ENCODE assay signal across 32 mouse cellular contexts in the genomic region with DNA sequence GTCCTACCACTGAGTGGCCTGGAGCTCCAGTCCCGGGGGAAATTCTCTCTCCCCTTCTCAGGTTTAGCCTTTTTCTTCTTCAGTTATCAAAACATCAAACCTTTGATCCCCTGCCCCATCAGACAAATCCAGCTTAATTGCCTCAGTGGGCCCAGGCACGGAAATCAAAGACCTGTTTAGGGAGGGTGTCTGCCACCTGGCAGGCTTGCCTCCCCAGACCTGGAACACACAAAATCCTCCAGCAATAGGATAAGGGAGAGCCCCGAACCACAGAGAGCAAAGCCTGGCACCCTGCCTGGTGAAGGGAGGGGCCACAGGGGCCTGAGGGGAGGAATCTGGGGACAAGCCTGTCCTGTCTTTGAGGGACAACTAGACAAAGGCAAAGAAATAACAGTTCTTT. TPM values are rescaled to one million over a fixed set of nuclear protein-coding genes. Genes with fewer than 3 reads are reported as not detected.
DNase-seq lines count a peak whose midpoint lies in the region; ATAC-seq lines count a peak whose summit lies in the region.
"Had no signal": no experiment of that assay in that cellular context is flagged by ENCODE, and none has a peak within 500 bp of the region (broad histone marks: within the 10 kb centered on the region; RNA-seq: fewer than 3 reads in every experiment).

No protein-coding gene starts in this region.

- no peaks in the 10 kb centered on the region for H3K9me3 ChIP-seq in forebrain, embryonic 10.5 days
- no peaks in the 10 kb centered on the region for H3K9me3 ChIP-seq in forebrain, embryonic 11.5 days (ENCODE audit: control insufficient read depth, low read length)
- H3K9me3 ChIP-seq in hindbrain, embryonic 10.5 days = no peaks in the 10 kb centered on the region
- H3K9me3 ChIP-seq in hindbrain, embryonic 11.5 days (ENCODE audit: control insufficient read depth, low read length) = no peaks in the 10 kb centered on the region
- H3K9me3 ChIP-seq in midbrain, embryonic 14.5 days (ENCODE audit: control insufficient read depth, low read length) = no peaks in the 10 kb centered on the region
- H3K9me3 ChIP-seq in midbrain, embryonic 11.5 days (ENCODE audit: control insufficient read depth, low read length) = no peaks in the 10 kb centered on the region
- H3K9me3 ChIP-seq in embryonic facial prominence, embryonic 14.5 days (ENCODE audit: control insufficient read depth, low read length) = no peaks in the 10 kb centered on the region
- H3K9me3 ChIP-seq: embryonic facial prominence, embryonic 12.5 days; embryonic facial prominence, embryonic 15.5 days had no signal

- no peaks in the 10 kb centered on the region for H3K27me3 ChIP-seq in forebrain, embryonic 10.5 days (ENCODE audit: poor library complexity, severe bottlenecking)
- H3K27me3 ChIP-seq in forebrain, embryonic 11.5 days (ENCODE audit: control insufficient read depth, insufficient read depth, low read length) = no peaks in the 10 kb centered on the region
- H3K27me3 ChIP-seq in hindbrain, embryonic 10.5 days (ENCODE audit: insufficient read depth, poor library complexity, severe bottlenecking) = no peaks in the 10 kb centered on the region
- H3K27me3 ChIP-seq in hindbrain, embryonic 11.5 days (ENCODE audit: control insufficient read depth, insufficient read depth, low read length) = no peaks in the 10 kb centered on the region
- no peaks in the 10 kb centered on the region for H3K27me3 ChIP-seq in midbrain, embryonic 14.5 days (ENCODE audit: control insufficient read depth, insufficient read depth, low read length)
- H3K27me3 ChIP-seq in midbrain, embryonic 11.5 days (ENCODE audit: control insufficient read depth, insufficient read depth, low read length) = no peaks in the 10 kb centered on the region; the same call in 1 of the 2 replicates
- H3K27me3 ChIP-seq in embryonic facial prominence, embryonic 14.5 days (replicated peaks; ENCODE audit: control insufficient read depth, insufficient read depth, low read length) = no peaks in the 10 kb centered on the region
- H3K27me3 ChIP-seq: CH12.LX; embryonic facial prominence, embryonic 12.5 days; embryonic facial prominence, embryonic 15.5 days; Patski had no signal

- ATAC-seq in forebrain, embryonic 11.5 days (replicated peaks; ENCODE audit: low FRiP score) = no peak
- no peak for ATAC-seq in hindbrain, embryonic 11.5 days (ENCODE audit: low FRiP score)
- no peak for ATAC-seq in midbrain, embryonic 14.5 days (ENCODE audit: low FRiP score, low TSS enrichment)
- ATAC-seq in midbrain, embryonic 11.5 days (ENCODE audit: low FRiP score) = no peak
- peak; percentile 70; the same call in 1 of the 2 replicates for ATAC-seq in embryonic facial prominence, embryonic 14.5 days (ENCODE audit: low read depth)
- no peak for ATAC-seq in granulocyte monocyte progenitor cell, adult 5-6 weeks (replicated peaks; ENCODE audit: poor library complexity, severe bottlenecking)
- ATAC-seq: activated CD4-positive, CD25-positive, alpha-beta regulatory T cell, adult 4 months; CD4-positive, CD25-positive, alpha-beta regulatory T cell, adult 4 months; forebrain, embryonic 14.5 days; forebrain, embryonic 16.5 days; Patski had no signal

- H3K36me3 ChIP-seq in forebrain, embryonic 10.5 days (replicated peaks) = no peaks in the 10 kb centered on the region
- no peaks in the 10 kb centered on the region for H3K36me3 ChIP-seq in forebrain, embryonic 11.5 days (ENCODE audit: control insufficient read depth, insufficient read depth, low read length)
- H3K36me3 ChIP-seq in hindbrain, embryonic 10.5 days = no peaks in the 10 kb centered on the region
- H3K36me3 ChIP-seq in hindbrain, embryonic 11.5 days (ENCODE audit: control insufficient read depth, insufficient read depth, low read length) = no peaks in the 10 kb centered on the region
- H3K36me3 ChIP-seq in midbrain, embryonic 14.5 days (ENCODE audit: control insufficient read depth, insufficient read depth, low read length) = no peaks in the 10 kb centered on the region
- no peaks in the 10 kb centered on the region for H3K36me3 ChIP-seq in midbrain, embryonic 11.5 days (ENCODE audit: control insufficient read depth, insufficient read depth, low read length)
- H3K36me3 ChIP-seq in embryonic facial prominence, embryonic 14.5 days (ENCODE audit: control insufficient read depth, insufficient read depth, low read length) = no peaks in the 10 kb centered on the region
- H3K36me3 ChIP-seq: embryonic facial prominence, embryonic 12.5 days; embryonic facial prominence, embryonic 15.5 days; G1E had no signal

- no peak overlapping the region for H3K9ac ChIP-seq in forebrain, embryonic 11.5 days (ENCODE audit: low read length)
- H3K9ac ChIP-seq in hindbrain, embryonic 11.5 days (ENCODE audit: low read depth, low read length) = no peak overlapping the region
- H3K9ac ChIP-seq in midbrain, embryonic 14.5 days (replicated peaks; ENCODE audit: low read length) = no peak overlapping the region
- no peak overlapping the region for H3K9ac ChIP-seq in midbrain, embryonic 11.5 days (ENCODE audit: low read length)
- no peak overlapping the region for H3K9ac ChIP-seq in embryonic facial prominence, embryonic 14.5 days (ENCODE audit: low read depth, low read length)
- H3K9ac ChIP-seq: embryonic facial prominence, embryonic 12.5 days; embryonic facial prominence, embryonic 15.5 days had no signal

- no peak for DNase-seq in forebrain, embryonic 10.5 days (ENCODE audit: extremely low spot score, low spot score)
- no peak for DNase-seq in forebrain, embryonic 11.5 days (ENCODE audit: low spot score)
- no peak for DNase-seq in hindbrain, embryonic 10.5 days (ENCODE audit: low spot score)
- no peak for DNase-seq in hindbrain, embryonic 11.5 days (ENCODE audit: low spot score)
- DNase-seq in midbrain, embryonic 14.5 days = peak; percentile 32
- DNase-seq in midbrain, embryonic 11.5 days (ENCODE audit: low spot score, missing footprints) = no peak
- DNase-seq in embryonic facial prominence, embryonic 14.5 days (ENCODE audit: low spot score) = peak; percentile 55
- DNase-seq: adrenal gland, adult 8-10 months; adrenal gland, postnatal 14 days; adrenal gland, postnatal 36 days; B cell, adult 2 months; cerebellum, adult 11 months; cerebellum, adult 18-20 months; cerebellum, adult 8-10 months; cerebellum, adult 9-11 months; cerebellum, postnatal 14 days; cerebellum, postnatal 36 days; embryo, embryonic 11 days had no signal

- 4% methylated on average over 3 of the region's 3 CpGs for WGBS in forebrain, embryonic 10.5 days
- 7% methylated on average over 3 of the region's 3 CpGs for WGBS in forebrain, embryonic 11.5 days
- WGBS in hindbrain, embryonic 10.5 days = 22% methylated on average over 3 of the region's 3 CpGs
- 17% methylated on average over 3 of the region's 3 CpGs for WGBS in hindbrain, embryonic 11.5 days
- 5% methylated on average over 3 of the region's 3 CpGs for WGBS in midbrain, embryonic 14.5 days
- 5% methylated on average over 3 of the region's 3 CpGs for WGBS in midbrain, embryonic 11.5 days
- 8% methylated on average over 3 of the region's 3 CpGs for WGBS in embryonic facial prominence, embryonic 14.5 days

- H3K27ac ChIP-seq in forebrain, embryonic 10.5 days = peak overlapping the region; percentile 40
- no peak overlapping the region for H3K27ac ChIP-seq in forebrain, embryonic 11.5 days (ENCODE audit: low read depth, low read length)
- peak overlapping the region; percentile 23; the same call in 1 of the 2 replicates for H3K27ac ChIP-seq in hindbrain, embryonic 10.5 days
- no peak overlapping the region for H3K27ac ChIP-seq in hindbrain, embryonic 11.5 days (ENCODE audit: low read depth, low read length)
- H3K27ac ChIP-seq in midbrain, embryonic 14.5 days (replicated peaks; ENCODE audit: low read depth, low read length) = no peak overlapping the region
- no peak overlapping the region for H3K27ac ChIP-seq in midbrain, embryonic 11.5 days (ENCODE audit: low read depth, low read length)
- no peak overlapping the region for H3K27ac ChIP-seq in embryonic facial prominence, embryonic 14.5 days (replicated peaks; ENCODE audit: low read depth, low read length)
- H3K27ac ChIP-seq: embryonic facial prominence, embryonic 12.5 days; embryonic facial prominence, embryonic 15.5 days had no signal

- H3K4me1 ChIP-seq in forebrain, embryonic 10.5 days = peaks cover 38% of the 10 kb centered on the region
- H3K4me1 ChIP-seq in forebrain, embryonic 11.5 days (replicated peaks; ENCODE audit: control insufficient read depth, insufficient read depth, low read length) = peaks cover 6% of the 10 kb centered on the region
- H3K4me1 ChIP-seq in hindbrain, embryonic 10.5 days (replicated peaks) = peaks cover 34% of the 10 kb centered on the region
- 0 out of 2 replicates have a peak, but pooled peaks cover 5% of the 10 kb centered on the region for H3K4me1 ChIP-seq in hindbrain, embryonic 11.5 days (replicated peaks; ENCODE audit: control insufficient read depth, insufficient read depth, low read length)
- no peaks in the 10 kb centered on the region for H3K4me1 ChIP-seq in midbrain, embryonic 14.5 days (ENCODE audit: control insufficient read depth, insufficient read depth, low read length)
- H3K4me1 ChIP-seq in midbrain, embryonic 11.5 days (ENCODE audit: control insufficient read depth, insufficient read depth, low read length) = peaks cover 10% of the 10 kb centered on the region; the same call in 1 of the 2 replicates
- H3K4me1 ChIP-seq in embryonic facial prominence, embryonic 14.5 days (ENCODE audit: control insufficient read depth, insufficient read depth, low read length) = peaks cover 5% of the 10 kb centered on the region; the same call in 1 of the 2 replicates
- H3K4me1 ChIP-seq: embryonic facial prominence, embryonic 15.5 days had no signal

- no peak overlapping the region for H3K4me3 ChIP-seq in forebrain, embryonic 10.5 days
- H3K4me3 ChIP-seq in forebrain, embryonic 11.5 days (ENCODE audit: low read depth, low read length) = no peak overlapping the region
- no peak overlapping the region for H3K4me3 ChIP-seq in hindbrain, embryonic 10.5 days
- no peak overlapping the region for H3K4me3 ChIP-seq in hindbrain, embryonic 11.5 days (ENCODE audit: low read depth, low read length)
- H3K4me3 ChIP-seq in midbrain, embryonic 14.5 days (replicated peaks; ENCODE audit: low read depth, low read length) = no peak overlapping the region
- no peak overlapping the region for H3K4me3 ChIP-seq in midbrain, embryonic 11.5 days (ENCODE audit: low read depth, low read length)
- no peak overlapping the region for H3K4me3 ChIP-seq in embryonic facial prominence, embryonic 14.5 days (ENCODE audit: low read depth, low read length)
- H3K4me3 ChIP-seq: embryonic facial prominence, embryonic 12.5 days; embryonic facial prominence, embryonic 15.5 days; erythroblast, embryonic 14.5 days had no signal

- no peak overlapping the region for H3K4me2 ChIP-seq in forebrain, embryonic 11.5 days (ENCODE audit: low read depth, low read length, severe bottlenecking)
- H3K4me2 ChIP-seq in hindbrain, embryonic 11.5 days (replicated peaks; ENCODE audit: low read depth, low read length) = no peak overlapping the region
- no peak overlapping the region for H3K4me2 ChIP-seq in midbrain, embryonic 14.5 days (ENCODE audit: low read length)
- H3K4me2 ChIP-seq in midbrain, embryonic 11.5 days = no peak overlapping the region
- no peak overlapping the region for H3K4me2 ChIP-seq in embryonic facial prominence, embryonic 14.5 days (ENCODE audit: low read depth, low read length)
- H3K4me2 ChIP-seq: embryonic facial prominence, embryonic 12.5 days; embryonic facial prominence, embryonic 15.5 days had no signal

RNA-seq across cellular contexts. Expression of a gene that starts 9.1 kb away (rescaled TPM):
- polyA plus RNA-seq in forebrain, embryonic 10.5 days (2016; fragmentation: Nextera tagmentation; extraction: Ambion mirVana) = not detected in 2 replicates
- not detected in 2 replicates for polyA plus RNA-seq in forebrain, embryonic 11.5 days (2014; fragmentation: Nextera tagmentation; extraction: Ambion mirVana)
- polyA plus RNA-seq in hindbrain, embryonic 10.5 days (2016; fragmentation: Nextera tagmentation; extraction: Ambion mirVana) = not detected in 2 replicates
- not detected in 2 replicates for polyA plus RNA-seq in hindbrain, embryonic 11.5 days (2014; fragmentation: Nextera tagmentation; extraction: Ambion mirVana)
- not detected in 2 replicates for polyA plus RNA-seq in midbrain, embryonic 14.5 days (2014; fragmentation: Nextera tagmentation; extraction: Ambion mirVana)
- polyA plus RNA-seq in midbrain, embryonic 11.5 days (2014; fragmentation: Nextera tagmentation; extraction: Ambion mirVana) = not detected in 2 replicates
- polyA plus RNA-seq in embryonic facial prominence, embryonic 14.5 days (2014; fragmentation: Nextera tagmentation; extraction: Ambion mirVana) = not detected in 2 replicates
- not detected in 2 replicates for total RNA-seq in granulocyte monocyte progenitor cell, adult 5-6 weeks (2014; fragmentation: Nextera tagmentation)
- total RNA-seq in granulocyte monocyte progenitor cell, adult 5-6 weeks (2017) = not detected in 2 replicates
- total RNA-seq: adrenal gland, adult 18-20 months; adrenal gland, adult 8-10 months; adrenal gland, postnatal 14 days; adrenal gland, postnatal 36 days; CH12.LX; common myeloid progenitor, adult 5-6 weeks; G1E had no signal
- polyA plus RNA-seq: activated CD4-positive, CD25-positive, alpha-beta regulatory T cell, adult 4 months; CD4-positive, CD25-positive, alpha-beta regulatory T cell, adult 4 months; embryonic facial prominence, embryonic 12.5 days; embryonic facial prominence, embryonic 15.5 days; erythroblast, embryonic 14.5 days; forebrain, embryonic 14.5 days; forebrain, embryonic 16.5 days; frontal cortex, adult 2 months; G1E; Patski had no signal

Comparison
In these comparisons a context has a peak if more than half of its experiments do, and no peak if none do; other contexts are left out.
1. DNase-seq: peak in midbrain, embryonic 14.5 days (single experiment) and embryonic facial prominence, embryonic 14.5 days (single experiment); none in forebrain, embryonic 10.5 days (single experiment), forebrain, embryonic 11.5 days (single experiment), hindbrain, embryonic 10.5 days (single experiment), hindbrain, embryonic 11.5 days (single experiment) and midbrain, embryonic 11.5 days (single experiment).
2. H3K27ac ChIP-seq: peak in forebrain, embryonic 10.5 days (single experiment) and hindbrain, embryonic 10.5 days (single experiment); none in forebrain, embryonic 11.5 days (single experiment), hindbrain, embryonic 11.5 days (single experiment), midbrain, embryonic 14.5 days (single experiment), midbrain, embryonic 11.5 days (single experiment) and embryonic facial prominence, embryonic 14.5 days (single experiment).